Mouse (Mus musculus): ENCODE data around the gene Misp.

Gene Misp

DNA sequence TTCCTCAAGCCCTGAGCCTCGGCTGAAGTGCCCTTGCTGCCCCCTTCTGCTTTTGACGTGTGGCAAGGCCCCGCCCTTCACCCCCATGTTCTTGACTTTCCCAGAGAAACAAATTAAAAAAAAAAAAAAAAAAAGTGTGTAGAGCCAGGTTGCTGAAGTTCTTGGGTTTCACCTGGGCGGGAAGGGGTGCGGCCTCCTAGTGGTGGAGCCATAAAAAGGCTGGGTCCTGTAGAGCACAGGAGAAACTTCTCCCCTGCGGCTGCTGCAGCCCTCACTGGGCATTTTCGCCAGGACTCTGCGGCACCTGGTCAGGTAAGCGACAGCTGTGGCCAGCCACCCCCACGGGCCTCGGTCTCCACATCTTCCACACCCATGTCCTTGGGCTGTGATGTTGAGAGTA is at the start of gene Misp:
Misp (plus strand) TSS at position 208 of the 400 bp plus-strand sequence.
- in situ Hi-C loops (cut with MboI; ENCODE audit: low sequenced_read_pairs): no loop called here

DNA sequence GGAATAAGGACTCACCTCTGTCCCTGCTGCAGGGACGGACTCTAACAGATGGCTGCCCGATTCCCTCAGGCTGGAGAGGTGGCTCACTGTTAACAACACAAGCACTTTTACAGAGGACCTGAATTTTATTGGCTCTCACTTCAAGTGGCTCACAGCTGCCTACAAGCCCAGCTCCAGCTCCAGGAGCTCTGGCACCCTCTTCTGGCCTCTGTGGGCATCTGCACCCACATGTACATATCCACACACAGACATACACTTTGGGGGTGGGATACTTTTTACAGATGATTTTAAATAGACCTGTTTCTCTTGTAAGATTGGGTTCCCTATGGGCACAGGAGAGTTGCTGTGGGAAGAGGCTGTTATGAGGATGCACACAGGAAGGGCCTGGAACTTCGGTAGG is 48.5 kb upstream of the Misp start:
- in situ Hi-C loops (cut with MboI; ENCODE audit: low sequenced_read_pairs): no loop called here

DNA sequence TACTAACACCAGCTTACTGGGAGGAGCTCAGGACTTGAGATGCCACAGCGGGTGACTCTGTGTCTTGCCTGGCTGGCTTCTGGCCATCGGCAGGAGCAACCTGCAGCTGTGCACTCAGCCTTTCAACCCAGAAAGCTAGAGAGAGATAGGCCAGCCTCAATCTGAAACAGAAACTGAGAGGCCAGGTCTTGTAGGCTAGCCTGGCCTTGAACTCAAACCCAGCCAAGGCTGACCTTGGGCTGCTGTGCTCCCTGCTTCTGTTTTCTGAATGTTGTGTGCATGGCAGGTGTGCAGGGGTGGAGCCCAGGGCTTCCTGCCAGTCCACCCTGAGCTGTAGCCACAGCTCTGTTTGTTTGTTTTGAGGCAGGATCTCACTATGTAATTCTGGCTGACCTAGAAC is 47.6 kb upstream of the Misp start:
- in situ Hi-C loops (cut with MboI; ENCODE audit: low sequenced_read_pairs): no loop called here

DNA sequence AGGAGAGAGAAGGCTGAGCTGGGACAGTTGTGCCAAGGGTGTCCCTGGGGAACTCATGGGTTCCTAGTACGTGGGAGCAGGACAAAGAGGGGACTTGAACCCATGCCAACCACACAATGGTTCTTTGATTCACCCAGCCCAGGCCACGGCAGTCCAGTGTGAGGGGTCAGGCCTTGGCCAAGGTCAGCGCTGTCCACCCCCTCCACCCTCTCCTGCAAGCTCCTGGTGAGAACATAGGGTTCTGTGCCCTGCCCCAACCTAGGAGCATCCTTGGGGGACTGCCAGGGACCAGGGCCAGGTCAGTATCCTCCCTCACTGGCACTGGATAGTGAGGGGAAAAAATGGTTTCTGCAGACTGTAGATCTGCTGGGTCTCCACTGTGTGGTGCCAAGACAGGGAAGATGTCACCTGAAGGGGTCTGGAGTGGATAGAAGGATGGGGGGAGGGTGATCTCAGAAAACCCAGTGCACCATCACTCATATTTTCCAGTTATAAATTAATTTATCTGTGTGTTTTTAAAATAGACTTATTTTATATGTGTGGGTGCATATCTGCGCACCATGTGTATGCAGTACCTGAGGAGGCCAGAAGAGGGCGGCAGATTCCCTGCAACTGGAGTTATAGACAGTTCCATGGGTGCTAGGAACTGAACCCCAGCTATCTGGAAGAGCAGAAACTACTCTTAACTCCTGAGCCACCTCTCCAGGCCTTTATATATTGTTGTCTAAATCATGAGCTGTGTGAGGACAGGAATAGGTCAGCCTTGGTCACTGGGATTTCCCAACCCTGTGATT is 46.1 kb upstream of the Misp start:
- in situ Hi-C loops (cut with MboI; ENCODE audit: low sequenced_read_pairs): no loop called here

DNA sequence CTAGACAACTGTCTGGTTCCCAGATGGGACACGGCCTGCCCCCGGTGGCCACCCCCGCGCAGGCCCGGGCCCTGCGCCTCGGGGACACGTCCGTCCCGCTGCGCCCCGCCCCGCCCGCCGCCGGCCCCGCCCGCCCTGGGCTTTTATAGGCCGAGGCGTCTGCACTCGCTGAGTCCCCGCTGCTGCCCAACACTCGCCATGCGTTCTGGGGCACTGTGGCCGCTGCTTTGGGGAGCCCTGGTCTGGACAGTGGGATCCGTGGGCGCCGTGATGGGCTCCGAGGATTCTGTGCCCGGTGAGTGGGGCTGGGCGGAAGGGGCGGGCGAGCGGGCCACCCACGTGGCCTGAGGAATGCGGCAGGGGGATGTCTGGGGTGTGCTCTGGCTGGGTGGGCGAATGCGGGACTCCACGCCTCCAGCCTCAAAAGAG is 43.7 kb upstream of the Misp start, which contains the start of gene Fstl3:
Fstl3 (plus strand) TSS at position 170 of the 429 bp plus-strand sequence.
- in situ Hi-C loops (cut with MboI; ENCODE audit: low sequenced_read_pairs): no loop called here

DNA sequence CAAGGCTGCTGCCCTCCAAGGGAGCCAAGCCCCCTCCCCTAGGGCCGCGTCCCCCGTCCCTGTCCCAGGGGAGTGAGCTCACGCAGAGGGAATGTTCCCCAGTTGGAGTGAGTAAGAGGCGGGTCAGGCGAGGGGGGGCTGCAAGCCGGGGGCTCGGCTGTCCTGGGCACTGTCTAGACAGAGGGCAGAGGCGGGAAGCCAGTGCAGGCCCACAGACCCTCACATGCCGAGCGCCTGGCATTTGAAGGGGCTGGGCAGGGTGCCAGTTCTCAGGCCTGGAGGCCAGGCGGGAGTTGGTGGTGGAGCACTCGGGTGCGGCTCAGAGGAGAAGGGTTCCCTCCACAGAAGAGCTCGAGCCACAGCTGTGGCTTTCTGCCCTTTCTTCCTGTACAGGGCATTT is 42.8 kb upstream of the Misp start:
- in situ Hi-C loops (cut with MboI; ENCODE audit: low sequenced_read_pairs): no loop called here

DNA sequence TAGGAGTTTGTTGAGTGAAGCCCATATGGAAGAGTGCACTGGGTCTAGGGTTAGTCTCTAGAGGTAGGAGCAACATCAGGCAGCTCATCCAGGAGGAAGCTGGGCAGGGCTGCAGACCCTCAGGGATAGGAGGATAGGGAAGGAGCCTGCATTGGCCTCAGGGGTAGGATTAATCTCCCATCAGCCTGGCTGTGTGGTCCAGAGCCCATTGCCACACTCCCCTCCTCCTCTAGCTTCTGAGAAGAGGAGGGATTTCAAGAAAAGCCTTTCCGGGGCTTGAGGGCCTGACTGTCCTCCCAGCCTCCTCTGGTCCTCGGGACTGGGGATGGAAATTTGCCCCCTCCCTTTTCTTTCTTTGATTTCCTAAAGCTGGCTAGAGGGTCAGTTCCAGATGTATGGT is 41.6 kb upstream of the Misp start:
- in situ Hi-C loops (cut with MboI; ENCODE audit: low sequenced_read_pairs): no loop called here

DNA sequence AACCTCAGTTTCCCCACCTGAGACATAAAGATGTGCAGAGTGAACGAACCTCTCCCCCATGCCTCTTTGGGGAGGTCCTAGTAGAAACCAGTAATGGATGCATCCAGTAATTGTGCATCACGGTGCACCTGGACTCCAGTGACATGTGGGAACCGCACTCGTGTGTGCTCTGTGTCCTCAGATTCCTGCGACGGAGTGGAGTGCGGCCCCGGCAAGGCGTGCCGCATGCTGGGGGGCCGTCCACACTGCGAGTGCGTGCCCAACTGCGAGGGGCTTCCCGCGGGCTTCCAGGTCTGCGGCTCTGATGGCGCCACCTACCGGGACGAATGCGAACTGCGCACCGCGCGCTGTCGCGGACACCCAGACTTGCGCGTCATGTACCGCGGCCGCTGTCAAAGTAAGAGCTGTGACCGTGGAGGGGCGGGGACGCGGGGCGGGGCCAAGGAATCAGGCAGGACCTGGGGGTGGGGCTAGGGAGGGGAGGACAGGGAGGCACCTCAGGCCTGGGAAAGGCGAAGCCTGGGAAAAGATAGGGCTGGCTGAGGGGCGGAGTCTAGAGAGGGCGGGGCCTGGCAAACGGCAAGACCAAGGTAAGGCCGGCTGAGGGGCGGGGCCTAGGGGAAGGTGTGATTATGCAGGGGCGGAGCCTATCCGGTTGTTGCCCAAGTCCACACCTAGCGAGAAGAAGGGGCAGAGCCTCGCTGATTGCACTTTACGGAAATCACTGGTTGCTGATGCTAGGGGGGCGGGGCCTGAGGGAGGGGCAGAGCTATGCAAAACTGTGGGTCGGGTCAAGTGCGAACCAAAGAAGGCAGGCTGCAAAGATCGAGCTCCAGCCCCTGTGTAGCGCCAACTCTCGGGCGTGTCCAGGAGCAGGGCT is 40.8 kb upstream of the Misp start:
- in situ Hi-C loops (cut with MboI; ENCODE audit: low sequenced_read_pairs): no loop called here

DNA sequence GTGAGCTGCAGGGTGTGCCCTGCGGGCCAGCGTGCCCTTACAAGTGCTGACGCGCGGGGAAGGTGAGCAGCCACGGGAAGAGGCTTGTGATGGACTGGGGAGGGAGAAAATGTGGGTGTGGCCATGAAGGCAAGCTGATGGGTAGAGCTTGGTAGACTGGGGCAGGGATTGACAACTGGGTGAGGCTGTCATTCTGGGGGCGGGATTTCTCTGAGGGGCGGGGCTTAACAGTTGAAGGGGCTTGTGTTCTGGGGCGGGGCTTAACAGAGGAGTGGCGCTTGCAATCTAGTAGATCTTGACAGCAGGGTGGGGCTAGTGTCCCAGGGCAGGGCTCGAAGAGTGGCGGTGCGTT is 40.1 kb upstream of the Misp start:
- in situ Hi-C loops (cut with MboI; ENCODE audit: low sequenced_read_pairs): no loop called here

DNA sequence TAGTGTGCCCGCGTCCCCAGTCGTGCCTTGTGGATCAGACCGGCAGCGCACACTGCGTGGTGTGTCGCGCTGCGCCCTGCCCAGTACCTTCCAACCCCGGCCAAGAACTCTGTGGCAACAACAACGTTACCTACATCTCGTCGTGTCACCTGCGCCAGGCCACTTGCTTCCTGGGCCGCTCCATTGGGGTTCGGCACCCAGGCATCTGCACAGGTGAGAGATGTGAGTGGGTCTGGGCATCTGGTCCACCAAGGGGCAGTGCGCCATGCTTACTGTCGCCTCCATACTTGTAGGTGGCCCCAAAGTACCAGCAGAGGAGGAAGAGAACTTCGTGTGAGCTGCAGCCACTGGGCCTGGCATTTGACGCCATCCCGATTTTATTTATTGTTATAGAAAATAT is 39.6 kb upstream of the Misp start:
- in situ Hi-C loops (cut with MboI; ENCODE audit: low sequenced_read_pairs): no loop called here

DNA sequence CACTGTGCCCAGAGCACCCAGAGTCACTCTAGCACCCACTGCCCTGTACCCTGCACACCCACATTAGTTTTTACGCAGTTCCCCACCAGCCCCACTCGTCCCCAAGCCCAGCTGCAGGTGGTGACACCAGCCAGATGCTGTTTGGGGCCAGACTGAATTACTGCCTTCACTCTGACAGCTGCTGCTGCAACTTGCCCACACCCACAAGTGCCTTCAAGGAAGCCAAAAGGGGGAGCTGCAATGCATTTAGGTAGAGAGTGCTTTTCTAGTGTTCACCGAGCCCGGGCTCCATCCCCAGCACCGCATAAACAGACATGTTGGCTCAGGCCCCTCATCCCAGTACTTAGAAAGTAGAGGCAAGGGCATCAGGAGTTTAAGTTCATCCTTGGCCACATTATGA is 38.8 kb upstream of the Misp start:
- in situ Hi-C loops (cut with MboI; ENCODE audit: low sequenced_read_pairs): no loop called here

DNA sequence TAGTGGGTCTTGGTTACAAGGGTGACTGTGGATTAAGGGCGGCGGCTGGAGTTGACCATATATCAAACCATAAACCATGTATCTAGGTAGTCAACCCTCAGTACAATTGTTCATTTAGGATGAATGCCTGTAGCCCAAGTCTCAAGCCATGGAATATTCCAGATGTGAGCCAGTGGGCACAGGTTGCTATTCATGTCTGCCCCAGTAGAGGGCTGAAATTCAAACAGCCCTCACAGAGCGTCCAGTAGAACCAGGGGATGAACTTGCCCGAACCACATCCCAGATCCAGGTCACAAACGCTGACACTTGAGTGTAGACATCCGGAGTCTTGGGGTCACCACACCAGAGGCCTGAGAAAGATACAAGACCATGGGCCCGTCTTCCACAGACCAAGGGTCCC is 37.7 kb upstream of the Misp start:
- in situ Hi-C loops (cut with MboI; ENCODE audit: low sequenced_read_pairs): no loop called here

DNA sequence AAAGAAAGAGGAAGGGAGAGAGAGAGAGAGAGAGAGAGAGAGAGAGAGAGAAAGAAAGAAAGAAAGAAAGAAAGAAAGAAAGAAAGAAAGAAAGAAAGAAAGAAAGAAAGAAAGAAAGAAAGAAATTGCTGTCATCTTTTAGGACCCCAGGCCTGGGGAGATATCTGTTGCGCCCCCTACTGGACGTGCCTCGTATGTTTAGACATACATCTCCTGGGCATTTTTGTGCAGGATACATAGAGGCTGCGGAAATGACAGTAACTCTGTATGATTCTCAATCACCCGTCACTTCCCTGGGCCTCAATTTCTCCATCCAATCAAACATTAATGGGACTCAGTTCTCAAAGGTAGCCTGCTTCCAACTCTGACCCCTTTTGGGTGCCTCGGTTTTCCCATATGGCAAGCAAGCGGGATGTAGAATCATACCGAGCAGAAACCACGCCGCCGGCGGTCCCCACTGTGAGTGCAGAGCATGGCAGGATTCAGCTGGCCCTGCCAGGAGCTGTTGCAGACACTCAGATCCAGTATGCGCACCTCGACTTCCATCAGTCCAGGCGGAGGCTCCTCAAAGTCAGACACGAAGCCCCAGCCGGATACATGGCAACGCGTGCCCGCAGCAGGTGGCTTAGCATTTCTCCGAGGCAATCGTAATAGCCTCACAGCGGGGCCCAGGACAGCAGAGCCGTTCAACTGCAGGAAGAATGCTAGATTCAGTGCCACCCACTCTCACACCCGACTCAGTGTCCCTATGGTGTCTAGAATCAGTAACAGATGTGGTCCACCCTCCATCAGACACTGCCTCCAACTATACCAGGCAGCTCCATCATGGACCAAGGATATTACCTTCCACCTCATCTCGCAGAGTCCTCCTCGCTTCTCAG is 36.6 kb upstream of the Misp start:
- in situ Hi-C loops (cut with MboI; ENCODE audit: low sequenced_read_pairs): no loop called here

DNA sequence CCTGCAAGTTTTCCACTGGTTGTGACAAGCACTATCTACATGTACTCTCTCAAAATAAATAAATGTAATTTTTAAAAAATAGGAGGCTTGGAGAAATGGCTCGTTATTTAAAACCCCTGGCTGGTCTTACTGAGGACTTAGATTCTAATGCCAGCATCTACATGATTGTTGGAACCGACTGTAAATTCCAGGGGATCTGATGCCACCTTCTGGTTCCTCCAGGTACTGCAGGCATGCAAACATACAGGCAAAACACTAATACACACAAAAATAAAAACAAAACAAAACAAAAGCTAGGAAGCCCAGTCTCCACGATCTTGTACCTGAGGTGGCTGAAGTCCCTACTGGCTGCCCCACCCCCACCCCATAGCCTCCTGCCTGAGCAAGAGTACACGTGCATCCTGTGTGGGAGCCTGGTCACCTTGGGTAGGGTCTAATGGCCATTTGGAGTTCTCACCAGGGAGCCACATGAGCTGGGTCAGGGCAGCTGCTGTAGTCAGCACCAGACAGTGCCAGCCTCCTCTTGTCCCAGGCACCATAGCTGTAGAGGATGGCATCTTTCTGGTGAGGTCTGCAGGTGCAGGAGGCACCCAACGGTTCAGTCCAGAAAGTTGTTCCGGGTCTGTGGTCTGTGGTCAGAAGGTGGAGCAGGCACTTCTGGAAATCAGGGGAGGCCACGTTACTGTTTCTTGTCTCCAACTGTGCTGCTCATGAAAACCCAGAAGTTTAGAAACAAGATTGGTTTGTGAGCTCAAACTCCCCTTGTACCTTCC is 32.2 kb upstream of the Misp start:
- in situ Hi-C loops (cut with MboI; ENCODE audit: low sequenced_read_pairs): no loop called here

DNA sequence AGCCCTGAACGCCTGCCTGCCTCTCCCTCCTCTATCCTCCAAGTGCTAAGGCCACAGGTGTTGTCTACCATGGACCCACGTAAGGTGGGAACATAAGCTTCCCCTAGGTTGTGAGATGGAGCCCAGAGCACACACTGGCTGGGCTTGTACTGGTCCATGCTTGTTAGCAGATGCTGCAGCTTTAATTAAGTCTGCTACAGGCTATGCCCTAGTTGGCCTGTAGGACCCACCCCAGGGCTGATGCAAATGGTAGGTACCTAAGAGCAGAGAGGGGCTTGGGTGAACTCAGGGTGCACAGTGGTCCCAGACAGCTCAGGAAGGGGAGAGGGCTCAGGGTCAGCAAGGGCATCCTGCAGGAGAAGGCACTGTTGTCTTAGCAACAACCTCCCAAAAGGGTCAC is 31.2 kb upstream of the Misp start:
- in situ Hi-C loops (cut with MboI; ENCODE audit: low sequenced_read_pairs): no loop called here

DNA sequence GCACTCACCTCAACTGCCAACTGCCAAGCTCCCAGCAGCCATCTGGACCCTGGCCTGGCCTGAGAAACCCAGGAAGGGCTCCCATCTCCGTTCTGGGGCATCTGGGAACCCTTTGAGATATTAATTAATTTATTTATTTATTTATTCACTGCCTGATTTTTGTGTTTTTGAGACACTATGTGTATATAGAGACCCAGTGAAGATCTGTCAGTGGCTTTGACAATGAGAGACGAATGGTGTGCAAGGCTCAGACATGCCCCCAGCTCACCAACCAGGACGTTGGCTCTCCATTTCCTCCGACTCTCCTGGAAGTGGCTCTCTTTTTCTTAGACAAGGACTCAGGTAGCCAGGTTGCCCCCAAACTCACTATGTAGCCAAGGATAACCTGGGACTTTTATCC is 29.9 kb upstream of the Misp start, which contains the start of gene Prss57:
Prss57 (minus strand) TSS at position 101 of the 400 bp plus-strand sequence.
- in situ Hi-C loops (cut with MboI; ENCODE audit: low sequenced_read_pairs): no loop called here

DNA sequence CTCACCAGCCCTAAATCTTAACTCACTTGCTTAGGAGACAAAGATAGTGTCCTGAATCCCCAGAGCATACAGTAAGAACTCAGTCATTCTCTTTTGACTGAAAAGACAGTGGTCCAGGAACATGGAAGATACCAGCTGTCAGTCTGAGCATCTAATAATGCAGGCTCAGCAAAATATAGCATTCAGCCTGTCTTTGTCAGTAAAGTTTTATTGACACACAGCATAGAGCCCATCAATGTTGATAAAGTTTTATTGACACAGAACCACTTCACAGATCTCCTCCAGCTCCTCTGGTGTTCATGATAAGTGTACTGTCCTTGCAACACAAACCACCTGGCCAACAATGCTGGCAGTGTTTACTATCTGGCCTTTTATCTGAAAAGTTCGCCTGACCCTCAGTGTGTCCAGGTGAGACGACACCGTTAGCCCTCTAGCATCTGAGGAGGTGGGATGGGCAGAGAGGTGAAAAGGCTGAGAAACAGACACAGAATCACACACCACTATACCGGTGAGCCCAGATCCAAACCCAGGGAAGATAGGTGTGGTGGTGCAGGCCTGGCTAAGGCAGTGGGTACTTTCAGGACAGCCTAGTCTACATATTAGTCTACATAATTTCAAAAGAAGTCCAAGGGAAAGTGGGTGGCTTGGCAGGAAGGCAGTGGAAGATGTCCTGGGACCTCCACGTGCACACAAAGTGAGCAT is 28.3 kb upstream of the Misp start:
- in situ Hi-C loops (cut with MboI; ENCODE audit: low sequenced_read_pairs): no loop called here

DNA sequence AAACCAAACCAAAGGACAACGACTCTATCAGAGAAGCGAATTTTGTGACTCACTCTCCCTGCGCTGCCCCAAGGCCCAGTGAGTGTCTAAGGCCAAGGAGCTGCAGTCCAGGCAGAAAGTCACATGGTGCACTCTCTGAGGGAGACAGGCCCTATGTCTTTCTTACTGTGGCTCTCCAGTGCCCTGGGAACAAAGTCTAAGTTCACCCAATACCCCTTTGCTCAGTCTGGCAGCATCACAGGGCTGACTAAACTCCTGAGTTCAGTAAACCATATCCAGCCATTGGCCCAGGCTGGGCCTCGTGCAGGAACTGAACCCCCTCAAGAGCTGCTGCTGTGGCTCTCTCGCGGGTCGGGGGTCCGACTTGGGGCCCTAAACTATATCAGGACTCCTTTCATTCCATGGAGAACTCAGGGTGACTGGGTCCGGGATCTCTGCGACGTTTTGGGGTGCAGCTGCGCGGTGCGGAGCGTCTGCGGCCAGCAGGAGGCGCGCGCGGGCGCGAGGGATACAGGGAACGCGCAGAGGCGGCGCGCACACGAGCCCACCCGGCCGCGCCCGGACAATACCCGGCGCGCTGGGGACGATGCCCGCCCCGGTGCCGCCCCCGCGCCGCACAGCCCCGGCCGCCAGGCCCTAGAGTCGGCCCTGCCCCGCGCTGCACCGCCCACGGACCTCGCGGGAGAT is 27.6 kb upstream of the Misp start, which contains the start of gene Palm:
Palm (plus strand) TSS at position 522 of the 687 bp plus-strand sequence.
- in situ Hi-C loops (cut with MboI; ENCODE audit: low sequenced_read_pairs): no loop called here
